Mouse (Mus musculus): ENCODE results near the gene Uri1.

The Uri1 gene

GRCm38 (mm10) chr7:38023451-38023850 is at the start of gene Uri1:
TSS of gene Uri1 (minus strand) at chr7:38023551.
- DNase-seq (ENCODE audit: low read depth, low spot score): no peak

GRCm38 (mm10) chr7:38071065-38071464 is 47.7 kb upstream of the Uri1 start:
- no peak for DNase-seq (ENCODE audit: low read depth, low spot score)

- no peak for DNase-seq (ENCODE audit: low read depth, low spot score)
These were observed 47.3 kb upstream of the Uri1 start for GRCm38 (mm10) chr7:38070663-38071062.

- DNase-seq (ENCODE audit: low read depth, low spot score): no peak
These were observed 41.1 kb upstream of the Uri1 start for GRCm38 (mm10) chr7:38064431-38064830.

GRCm38 (mm10) chr7:38061060-38061970 is 38.0 kb upstream of the Uri1 start:
- DNase-seq (ENCODE audit: low read depth, low spot score): peak; percentile 82

- peak; percentile 34 for DNase-seq (ENCODE audit: low read depth, low spot score)
These were observed 36.4 kb upstream of the Uri1 start for GRCm38 (mm10) chr7:38059636-38060330.

- DNase-seq (ENCODE audit: low read depth, low spot score): peak; percentile 73
These were observed 35.7 kb upstream of the Uri1 start for GRCm38 (mm10) chr7:38059096-38059495.

GRCm38 (mm10) chr7:38055996-38056395 is 32.6 kb upstream of the Uri1 start:
- DNase-seq (ENCODE audit: low read depth, low spot score): no peak

GRCm38 (mm10) chr7:38054246-38054645 is 30.9 kb upstream of the Uri1 start:
- no peak for DNase-seq (ENCODE audit: low read depth, low spot score)

- no peak for DNase-seq (ENCODE audit: low read depth, low spot score)
These were observed 23.9 kb upstream of the Uri1 start for GRCm38 (mm10) chr7:38047229-38047628.

- no peak for DNase-seq (ENCODE audit: low read depth, low spot score)
These were observed 17.9 kb upstream of the Uri1 start for GRCm38 (mm10) chr7:38041244-38041643.

- DNase-seq (ENCODE audit: low read depth, low spot score): no peak
These were observed 14.2 kb upstream of the Uri1 start for GRCm38 (mm10) chr7:38037586-38037985.

GRCm38 (mm10) chr7:38031183-38031582 is 7.8 kb upstream of the Uri1 start:
- no peak for DNase-seq (ENCODE audit: low read depth, low spot score)

- no peak for DNase-seq (ENCODE audit: low read depth, low spot score)
These were observed 7.3 kb upstream of the Uri1 start for GRCm38 (mm10) chr7:38030606-38031005.

- no peak for DNase-seq (ENCODE audit: low read depth, low spot score)
These were observed 6.6 kb upstream of the Uri1 start for GRCm38 (mm10) chr7:38029986-38030385.

- DNase-seq (ENCODE audit: low read depth, low spot score): no peak
These were observed 5.7 kb upstream of the Uri1 start for GRCm38 (mm10) chr7:38029083-38029482.

GRCm38 (mm10) chr7:38027940-38028600 is 4.7 kb upstream of the Uri1 start:
- no peak for DNase-seq (ENCODE audit: low read depth, low spot score)

- DNase-seq (ENCODE audit: low read depth, low spot score): no peak
These were observed 1.5 kb upstream of the Uri1 start for GRCm38 (mm10) chr7:38024839-38025238.

- DNase-seq (ENCODE audit: low read depth, low spot score): no peak
These were observed 3.6 kb downstream of the Uri1 start for GRCm38 (mm10) chr7:38019770-38020169.

- peak; percentile 84 for DNase-seq (ENCODE audit: low read depth, low spot score)
These were observed 4.0 kb downstream of the Uri1 start for GRCm38 (mm10) chr7:38019369-38019749.

GRCm38 (mm10) chr7:38018416-38019368 is 4.7 kb downstream of the Uri1 start:
- peak; percentile 34 for DNase-seq (ENCODE audit: low read depth, low spot score)

All from retina, adult 2 months (tissue).